Mouse (Mus musculus): ENCODE results near the gene Nav2. TPM values are rescaled to one million over a fixed set of nuclear protein-coding genes. Genes with fewer than 3 reads are reported as not detected.

Gene Nav2
- polyA plus RNA-seq, 1 experiment from 2014 or later: 27.6 TPM

- Histone ChIP-seq H3K27me3 (replicated peaks) (peaks cover 86% of the 10 kb centered on the region), H3K4me2 (no peak overlapping the region), H3K27ac (replicated peaks) (no peak overlapping the region)
Measured at GRCm38 (mm10) chr7:49637851-49638663, 729.5 kb downstream of the Nav2 start.

GRCm38 (mm10) chr7:49638941-49639776 lies 730.6 kb downstream of the Nav2 start:
- no peak overlapping the region for H3K9ac ChIP-seq (replicated peaks)
- H3K4me3 ChIP-seq (replicated peaks): no peak overlapping the region
- no peak overlapping the region for H3K27ac ChIP-seq (replicated peaks)
- 2% methylated on average over 35 of the region's 35 CpGs for WGBS
- H3K27me3 ChIP-seq (replicated peaks): peaks cover 88% of the 10 kb centered on the region
- H3K36me3 ChIP-seq: no peaks in the 10 kb centered on the region
- peaks cover 8% of the 10 kb centered on the region for H3K4me1 ChIP-seq
- no peak overlapping the region for H3K4me2 ChIP-seq
- no peaks in the 10 kb centered on the region for H3K9me3 ChIP-seq (replicated peaks)
- ATAC-seq (ENCODE audit: low FRiP score): no peak

More at GRCm38 (mm10) chr7:49637851-49638663, 729.5 kb downstream of the Nav2 start:
- ATAC-seq (ENCODE audit: low FRiP score): no peak
- H3K4me3 ChIP-seq (replicated peaks): no peak overlapping the region
- H3K36me3 ChIP-seq: no peaks in the 10 kb centered on the region
- under 1% methylated on average over 21 of the region's 21 CpGs for WGBS
- no peak overlapping the region for H3K9ac ChIP-seq (replicated peaks)
- peaks cover 15% of the 10 kb centered on the region for H3K4me1 ChIP-seq
- no peaks in the 10 kb centered on the region for H3K9me3 ChIP-seq (replicated peaks)

GRCm38 (mm10) chr7:49639864-49640708 lies 731.6 kb downstream of the Nav2 start:
- WGBS: 8% methylated on average over 18 of the region's 18 CpGs
- no peak overlapping the region for H3K9ac ChIP-seq (replicated peaks)
- no peak overlapping the region for H3K4me3 ChIP-seq (replicated peaks)
- H3K27me3 ChIP-seq (replicated peaks): peaks cover 88% of the 10 kb centered on the region
- H3K4me1 ChIP-seq: peaks cover 6% of the 10 kb centered on the region
- no peaks in the 10 kb centered on the region for H3K36me3 ChIP-seq
- H3K27ac ChIP-seq (replicated peaks): no peak overlapping the region
- no peak for ATAC-seq (ENCODE audit: low FRiP score)
- no peak overlapping the region for H3K4me2 ChIP-seq
- H3K9me3 ChIP-seq (replicated peaks): no peaks in the 10 kb centered on the region

GRCm38 (mm10) chr7:49640709-49641305 lies 732.3 kb downstream of the Nav2 start:
- Histone ChIP-seq H3K27ac (replicated peaks) (no peak overlapping the region), H3K9me3 (replicated peaks) (peaks cover 6% of the 10 kb centered on the region; the same call in 1 of the 2 replicates), H3K27me3 (replicated peaks) (peaks cover 92% of the 10 kb centered on the region), H3K4me1 (0 out of 2 replicates have a peak, but pooled peaks cover 4% of the 10 kb centered on the region), H3K4me3 (replicated peaks) (no peak overlapping the region), H3K36me3 (no peaks in the 10 kb centered on the region), H3K4me2 (no peak overlapping the region), H3K9ac (replicated peaks) (no peak overlapping the region)
- no peak for ATAC-seq (ENCODE audit: low FRiP score)
- WGBS: 11% methylated on average over 3 of the region's 3 CpGs

Other genes starting within 250 kb of the Nav2 start
- gene Zdhhc13, start 119.7 kb upstream of the Nav2 start, polyA plus RNA-seq (2015; fragmentation: Nextera tagmentation; extraction: Ambion mirVana): 36.5 and 39.2 TPM in 2 replicates
- gene Csrp3, start 60.7 kb upstream of the Nav2 start, polyA plus RNA-seq (2015; fragmentation: Nextera tagmentation; extraction: Ambion mirVana): 6.1 and 10.0 TPM in 2 replicates
- gene E2f8, start 27.1 kb upstream of the Nav2 start, polyA plus RNA-seq (2015; fragmentation: Nextera tagmentation; extraction: Ambion mirVana): 2.3 and 7.0 TPM in 2 replicates

Data from neural tube, embryonic 15.5 days (tissue).